Mouse (Mus musculus) kidney, adult 2 months (tissue): ENCODE results near the gene Fam78a.

Experiments
- CTCF ChIP-seq: fragments of 200-500 bp; conservative IDR thresholded peaks from 2 replicates; pipeline ENCODE4 v1.5.1; 2011; ENCODE audit warnings: low read depth, mild to moderate bottlenecking, control low read depth, low read length, moderate library complexity, mixed read lengths; ENCODE audit not compliant: insufficient read depth, insufficient read length
- POLR2A ChIP-seq: fragments of 200-500 bp; IDR thresholded peaks from one replicate; pipeline ENCODE4 v1.6.1; 2011; ENCODE audit warnings: low read depth, low read length, control low read depth

- TF ChIP-seq CTCF = no peak
- no peak for TF ChIP-seq POLR2A
These were observed 1.3 kb downstream of the Fam78a start for GRCm38 (mm10) chr2:32083159-32084011.
